Comparison of ENCODE assay signal across 8 mouse cellular contexts in genomic region chr6:128839266-128839771, GRCm38 (mm10). TPM values are rescaled to one million over a fixed set of nuclear protein-coding genes. Genes with fewer than 3 reads are reported as not detected.
DNase-seq lines count a peak whose midpoint lies in the region; ATAC-seq lines count a peak whose summit lies in the region.

No protein-coding gene starts in this region.

- no peaks in the 10 kb centered on the region for H3K9me3 ChIP-seq in forebrain, embryonic 13.5 days (replicated peaks)
- no peaks in the 10 kb centered on the region for H3K9me3 ChIP-seq in neural tube, embryonic 14.5 days (ENCODE audit: control insufficient read depth, low read length)

- under 1% methylated on average over 17 of the region's 17 CpGs for WGBS in forebrain, embryonic 13.5 days
- under 1% methylated on average over 17 of the region's 17 CpGs for WGBS in neural tube, embryonic 14.5 days

- DNase-seq in ES-CJ7 (ENCODE audit: low read depth, low spot score): peak; percentile 99
- peak; percentile 83 to 89 for DNase-seq in heart, postnatal 14 days
- peak; percentile 86 for DNase-seq in layer of hippocampus, adult 11-12 months (ENCODE audit: low spot score)
- DNase-seq in lung, adult 18-20 months: peak; percentile 91 to 93
- DNase-seq in testis, postnatal 10 days (ENCODE audit: low spot score): peak; percentile 86

- H3K4me3 ChIP-seq in forebrain, embryonic 13.5 days: peak overlapping the region; percentile 79
- H3K4me3 ChIP-seq in neural tube, embryonic 14.5 days (ENCODE audit: low read depth, low read length): peak overlapping the region; percentile 55

- H3K27me3 ChIP-seq in forebrain, embryonic 13.5 days: no peaks in the 10 kb centered on the region
- H3K27me3 ChIP-seq in neural tube, embryonic 14.5 days (ENCODE audit: control insufficient read depth, insufficient read depth, low read length): no peaks in the 10 kb centered on the region

- no peaks in the 10 kb centered on the region for H3K36me3 ChIP-seq in forebrain, embryonic 13.5 days (ENCODE audit: poor library complexity, severe bottlenecking)
- no peaks in the 10 kb centered on the region for H3K36me3 ChIP-seq in neural tube, embryonic 14.5 days (ENCODE audit: control insufficient read depth, insufficient read depth, low read length)

- peak overlapping the region; percentile 65 for H3K4me2 ChIP-seq in forebrain, embryonic 13.5 days
- H3K4me2 ChIP-seq in neural tube, embryonic 14.5 days (ENCODE audit: low read depth, low read length): peak overlapping the region; percentile 67

- peak; percentile 23 for ATAC-seq in cerebellum, adult (ENCODE audit: insufficient number of reproducible peaks, low FRiP score, low TSS enrichment)
- ATAC-seq in forebrain, embryonic 13.5 days: peak; percentile 4
- peak; percentile 7 for ATAC-seq in neural tube, embryonic 14.5 days (ENCODE audit: low read depth)

- intact Hi-C loops in heart, postnatal 14 days (cut with DNase I): loop anchor here (2.0 kb wide), 1 partner anchor 75 kb away; no protein-coding TSS in a partner anchor

- H3K27ac ChIP-seq in forebrain, embryonic 13.5 days: peak overlapping the region; percentile 74
- peak overlapping the region; percentile 80; the same call in 1 of the 2 replicates for H3K27ac ChIP-seq in neural tube, embryonic 14.5 days (ENCODE audit: low read depth, low read length)

- peaks cover 27% of the 10 kb centered on the region for H3K4me1 ChIP-seq in forebrain, embryonic 13.5 days
- peaks cover 4% of the 10 kb centered on the region for H3K4me1 ChIP-seq in neural tube, embryonic 14.5 days (ENCODE audit: control insufficient read depth, insufficient read depth, low read length)

- peak overlapping the region; percentile 62 for H3K9ac ChIP-seq in forebrain, embryonic 13.5 days
- peak overlapping the region; percentile 60; the same call in 1 of the 2 replicates for H3K9ac ChIP-seq in neural tube, embryonic 14.5 days (replicated peaks; ENCODE audit: low read depth, low read length)

RNA-seq across cellular contexts. Expression of gene Klrb1b, which starts 13.2 kb away (rescaled TPM):
- polyA plus RNA-seq in forebrain, embryonic 13.5 days (2015; fragmentation: Nextera tagmentation; extraction: Ambion mirVana): not detected in 2 replicates
- total RNA-seq in heart, postnatal 14 days (2021): under 1 TPM in 1 of 2 experiments, not detected in 1; 0.17 TPM
- polyA plus RNA-seq in neural tube, embryonic 14.5 days (2014; fragmentation: Nextera tagmentation; extraction: Ambion mirVana): not detected in 2 replicates

RNA-seq across cellular contexts. Expression of gene Gm44511, which starts 13.2 kb away (rescaled TPM):
- not detected in 2 replicates for polyA plus RNA-seq in forebrain, embryonic 13.5 days (2015; fragmentation: Nextera tagmentation; extraction: Ambion mirVana)
- not detected for total RNA-seq in heart, postnatal 14 days (2021)
- not detected in 2 replicates for polyA plus RNA-seq in neural tube, embryonic 14.5 days (2014; fragmentation: Nextera tagmentation; extraction: Ambion mirVana)

RNA-seq across cellular contexts. Expression of gene Clec2i, which starts 48.1 kb away (rescaled TPM):
- polyA plus RNA-seq in forebrain, embryonic 13.5 days (2015; fragmentation: Nextera tagmentation; extraction: Ambion mirVana): not detected in 2 replicates
- under 1 TPM; 0.19 to 0.68 TPM for total RNA-seq in heart, postnatal 14 days (2021)
- not detected in 2 replicates for polyA plus RNA-seq in neural tube, embryonic 14.5 days (2014; fragmentation: Nextera tagmentation; extraction: Ambion mirVana)

RNA-seq across cellular contexts. Expression of gene Klrb1c, which starts 50.3 kb away (rescaled TPM):
- not detected in 2 replicates for polyA plus RNA-seq in forebrain, embryonic 13.5 days (2015; fragmentation: Nextera tagmentation; extraction: Ambion mirVana)
- total RNA-seq in heart, postnatal 14 days (2021): under 1 TPM in 1 of 2 experiments, not detected in 1; 0.12 TPM
- not detected in 2 replicates for polyA plus RNA-seq in neural tube, embryonic 14.5 days (2014; fragmentation: Nextera tagmentation; extraction: Ambion mirVana)

RNA-seq across cellular contexts. Expression of gene BC035044, which starts 51.6 kb away (rescaled TPM):
- 0.17 and 0.29 TPM in 2 replicates for polyA plus RNA-seq in forebrain, embryonic 13.5 days (2015; fragmentation: Nextera tagmentation; extraction: Ambion mirVana)
- under 1 TPM; 0.45 to 0.93 TPM for total RNA-seq in heart, postnatal 14 days (2021)
- 0.50 TPM in 2 replicates for polyA plus RNA-seq in neural tube, embryonic 14.5 days (2014; fragmentation: Nextera tagmentation; extraction: Ambion mirVana)

Comparison
In these comparisons a context has a peak if more than half of its experiments do, and no peak if none do; other contexts are left out.
1. Peak in every context shown above with its lines: DNase-seq, ATAC-seq, H3K4me3 ChIP-seq and H3K27ac ChIP-seq.